Mouse (Mus musculus) adrenal gland, adult 2 months (tissue): Measurements from ENCODE around the gene Olfr311. TPM values are rescaled to one million over a fixed set of nuclear protein-coding genes. Genes with fewer than 3 reads are reported as not detected.
"Not testable (repeated sequence)": the region's sequence is repeated elsewhere in the genome, so short reads cannot be mapped to it uniquely, and the experiment has no call there.

Experiments
- DNase-seq: peaks from one replicate; pipeline ENCODE4 v3.0.0; 2021
- long read RNA-seq: library from polyadenylated mRNA; stranded (forward); transcript quantifications from one replicate; pipeline ENCODE4 v2.0.0, GENCODE M21; 2021
- polyA plus RNA-seq: library from polyadenylated mRNA; depleted of rRNA; stranded (reverse); fragments of >200 nt; gene quantifications from 2 replicates; pipeline ENCODE4 v1.2.3, GENCODE M21; 2012; rRNA removed
- total RNA-seq, 2 experiments: library from RNA; stranded (reverse); gene quantifications; 2 replicates each; pipeline ENCODE4 v1.2.3; 2021

Olfr311 gene
- total RNA-seq, result not detected
- polyA plus RNA-seq, result not detected in 2 replicates
- long read RNA-seq, result 0 reads

DNA sequence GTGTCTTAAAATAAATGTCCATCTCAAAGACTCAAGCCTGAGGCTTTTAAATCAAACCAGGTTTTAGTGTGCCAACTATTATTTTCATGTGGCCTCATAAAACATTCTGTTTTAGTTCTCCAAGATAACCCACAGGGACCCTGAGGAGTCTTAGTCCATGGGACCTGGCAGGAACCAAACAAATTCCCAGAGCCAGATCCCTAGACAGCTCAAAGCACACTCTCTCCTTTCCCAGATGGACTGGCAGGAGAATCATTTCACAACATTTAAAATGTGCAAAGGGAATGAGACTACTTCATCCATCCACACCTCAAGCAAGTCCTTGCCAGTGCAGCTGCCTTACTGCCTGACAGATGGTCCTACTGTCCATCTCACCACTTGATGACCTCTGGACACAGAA, at the start of gene Olfr311:
Gene Olfr311, plus strand, starts transcription at position 301 of the 400 bp plus-strand sequence.
- not testable (repeated sequence) for DNase-seq

DNA sequence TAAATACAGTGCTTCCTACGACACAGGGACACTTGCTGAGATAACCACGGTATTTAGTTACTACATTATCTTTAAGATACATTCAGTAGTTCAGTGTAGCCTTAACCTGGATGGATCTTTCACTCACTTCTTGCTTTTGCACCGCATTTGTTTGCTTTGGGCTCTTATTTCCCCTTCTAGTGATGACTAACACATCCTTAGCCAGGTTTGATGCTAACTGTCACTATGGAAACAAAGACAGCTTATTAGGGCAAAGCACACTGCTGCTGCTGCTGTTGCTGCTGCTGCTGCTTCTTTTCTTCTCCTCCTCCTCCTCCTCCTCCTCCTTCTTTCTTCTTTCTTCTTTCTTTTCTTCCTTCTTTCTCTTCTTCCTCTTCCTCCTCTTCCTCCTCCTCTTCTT, 49.5 kb upstream of the Olfr311 start:
- DNase-seq, result no peak

DNA sequence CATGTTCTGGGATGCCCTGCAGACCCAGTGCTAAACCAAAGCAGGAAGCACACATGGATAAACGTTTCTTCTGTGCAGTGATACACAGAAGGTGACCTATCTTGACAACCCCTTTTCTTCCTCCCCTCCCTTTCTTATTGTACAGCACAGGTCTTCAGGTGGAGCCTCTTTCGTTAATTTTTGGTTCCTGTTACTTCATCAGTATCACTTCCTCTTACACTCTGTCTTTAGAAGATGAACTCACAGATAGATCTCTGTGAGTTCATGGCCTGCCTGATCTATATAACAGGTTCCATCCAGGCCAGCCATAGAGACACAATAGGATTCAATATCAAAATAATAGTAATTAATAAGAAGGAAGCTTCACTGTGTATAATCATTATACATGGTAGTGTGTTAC, 49.0 kb upstream of the Olfr311 start:
- no peak for DNase-seq

DNA sequence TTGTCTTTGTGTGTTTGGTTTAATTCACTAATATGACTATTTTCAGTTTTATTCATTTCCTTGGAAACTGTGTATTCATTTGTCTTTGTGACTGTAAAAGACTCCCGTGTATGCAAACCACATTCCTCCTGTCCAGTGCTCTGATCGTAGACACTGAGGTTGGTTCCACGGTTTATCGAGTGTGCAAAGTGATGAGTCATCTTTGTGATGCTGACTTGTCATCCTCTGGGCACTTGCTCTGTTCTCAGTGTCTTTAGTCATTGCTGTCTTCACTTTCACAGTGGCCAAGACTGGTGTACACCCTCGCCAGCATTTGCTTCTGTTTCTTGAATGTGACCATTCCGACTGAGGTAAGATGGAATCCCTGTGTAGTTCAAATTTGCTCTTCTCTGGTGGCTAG, 48.4 kb upstream of the Olfr311 start:
- DNase-seq, result no peak

DNA sequence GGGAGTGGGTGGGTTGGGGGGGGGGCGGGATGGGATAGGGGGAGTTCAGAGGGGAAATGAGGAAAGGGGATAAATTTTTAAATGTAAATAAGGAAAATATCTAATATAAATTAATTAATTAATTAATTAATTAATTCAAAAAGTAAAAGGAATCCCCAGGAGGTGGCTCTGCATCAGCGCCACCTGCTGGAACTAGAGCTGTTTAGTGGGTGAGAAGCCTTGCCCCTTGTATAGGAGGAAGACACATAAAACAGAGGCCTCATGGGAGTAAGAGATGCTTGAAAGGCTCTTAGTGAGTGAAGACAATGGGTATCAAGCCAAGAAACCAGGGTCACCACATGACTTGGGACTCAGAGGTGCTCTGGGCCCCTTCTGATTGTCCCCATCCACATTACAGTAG, 43.2 kb upstream of the Olfr311 start:
- no peak for DNase-seq

DNA sequence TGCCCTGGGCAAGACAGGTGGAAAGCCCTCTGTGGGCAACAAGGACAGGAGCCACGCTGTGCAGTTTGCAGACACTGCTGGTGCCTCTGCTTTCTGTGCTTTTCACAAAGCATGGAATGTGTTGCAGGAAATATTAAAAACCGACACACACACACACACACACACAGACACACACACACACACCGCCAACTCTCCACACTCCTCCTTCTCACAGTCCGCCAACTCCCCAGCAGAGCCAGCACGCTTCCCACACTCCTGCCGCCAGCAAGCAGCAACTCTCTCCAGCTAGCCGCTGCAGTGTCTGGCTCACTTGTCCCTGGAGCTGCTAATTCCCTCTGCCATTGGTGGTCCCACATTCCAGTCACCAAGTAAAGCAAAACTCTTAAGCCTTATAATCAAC, 42.2 kb upstream of the Olfr311 start:
- DNase-seq, result no peak

DNA sequence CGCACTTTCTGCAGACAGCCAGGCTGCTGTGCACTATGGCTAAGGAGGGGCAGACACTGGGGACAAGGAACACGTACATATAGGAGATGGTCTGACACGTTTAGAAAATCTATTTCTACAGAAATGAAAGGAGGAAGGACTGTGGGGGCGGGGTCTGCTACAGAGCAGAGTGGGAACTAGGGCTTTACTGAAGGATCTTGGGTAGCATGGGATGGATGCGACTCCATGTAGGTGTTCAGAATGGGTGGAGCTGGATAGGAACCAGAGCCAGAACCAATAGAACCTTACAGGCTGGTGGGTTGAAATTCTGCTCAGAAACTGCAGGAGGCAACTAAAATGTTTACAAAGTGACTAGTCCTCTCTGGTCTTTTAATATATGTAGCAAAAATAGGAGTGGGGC, 39.3 kb upstream of the Olfr311 start:
- no peak for DNase-seq

DNA sequence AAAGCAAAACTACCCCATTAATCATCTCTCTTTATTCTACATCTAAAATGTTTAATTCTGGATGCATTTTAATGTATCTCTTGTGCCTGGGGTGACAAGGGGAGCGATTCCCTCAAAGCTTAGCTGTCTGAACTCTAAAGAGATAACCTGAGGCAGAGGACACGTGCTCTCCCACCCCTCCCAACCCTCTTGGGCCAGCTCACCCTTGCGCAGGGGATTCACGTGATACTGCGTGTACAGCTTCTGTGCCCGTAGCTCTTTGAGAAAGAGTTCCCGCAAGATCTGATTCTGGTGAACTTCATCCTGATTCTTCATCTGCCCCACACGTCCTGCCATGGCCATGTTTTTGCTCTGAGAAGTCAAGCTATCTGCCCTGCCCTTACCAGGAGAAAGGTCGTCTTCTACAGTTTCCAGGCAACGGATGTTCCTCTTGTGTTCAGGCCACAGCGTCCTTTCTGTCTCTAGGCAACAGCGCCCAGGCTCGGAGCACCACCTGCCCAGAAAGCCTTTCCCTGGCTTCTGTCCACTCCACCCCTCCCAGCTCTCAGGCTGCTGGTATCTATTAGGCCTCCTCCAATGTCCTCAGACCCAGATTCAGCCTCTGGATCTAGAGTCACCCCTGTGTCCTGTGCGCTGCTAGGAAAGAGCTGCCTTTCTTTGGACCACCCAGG, 37.4 kb upstream of the Olfr311 start, which contains the start of gene Fam183b:
Gene Fam183b, minus strand, starts transcription at position 403 of the 671 bp plus-strand sequence.
- DNase-seq, result peak; percentile 13

DNA sequence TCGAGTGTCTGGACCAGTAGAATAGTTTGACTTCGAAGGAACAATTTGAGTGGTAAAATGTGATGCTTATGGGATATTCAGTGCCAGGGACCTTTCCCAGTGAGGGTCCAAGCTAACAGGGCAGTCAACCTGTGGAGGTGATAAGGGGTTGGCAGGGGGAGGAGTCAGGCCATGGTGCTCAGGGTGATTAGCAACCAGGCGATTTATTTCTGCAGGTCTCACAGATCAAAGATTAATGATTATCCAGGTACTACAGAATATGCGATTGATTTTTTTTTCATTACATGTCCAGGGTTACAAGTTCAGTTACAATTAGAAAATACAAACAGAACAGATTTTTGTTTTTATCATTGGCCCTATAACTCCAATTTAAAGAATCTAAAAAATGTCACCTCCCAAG, 35.2 kb upstream of the Olfr311 start:
- DNase-seq, result no peak

DNA sequence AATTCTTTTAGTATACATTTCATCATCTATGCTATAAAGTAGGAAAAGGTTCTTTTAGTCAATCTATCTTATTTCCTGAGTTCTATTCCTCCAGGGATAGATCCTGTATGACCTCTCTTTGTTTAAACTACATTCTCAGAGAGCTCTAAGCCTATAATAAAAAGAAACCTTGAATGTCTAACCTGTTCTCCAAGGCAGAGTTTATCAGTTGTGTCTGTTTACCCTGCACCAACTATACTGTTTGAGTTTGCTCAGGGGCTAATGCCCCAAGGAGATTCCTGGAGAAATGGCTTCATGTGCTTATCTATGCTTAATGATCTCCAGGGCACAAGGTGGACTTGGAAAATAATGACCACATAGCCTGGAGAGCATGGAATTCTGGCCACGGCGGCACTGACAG, 34.7 kb upstream of the Olfr311 start:
- DNase-seq, result no peak

DNA sequence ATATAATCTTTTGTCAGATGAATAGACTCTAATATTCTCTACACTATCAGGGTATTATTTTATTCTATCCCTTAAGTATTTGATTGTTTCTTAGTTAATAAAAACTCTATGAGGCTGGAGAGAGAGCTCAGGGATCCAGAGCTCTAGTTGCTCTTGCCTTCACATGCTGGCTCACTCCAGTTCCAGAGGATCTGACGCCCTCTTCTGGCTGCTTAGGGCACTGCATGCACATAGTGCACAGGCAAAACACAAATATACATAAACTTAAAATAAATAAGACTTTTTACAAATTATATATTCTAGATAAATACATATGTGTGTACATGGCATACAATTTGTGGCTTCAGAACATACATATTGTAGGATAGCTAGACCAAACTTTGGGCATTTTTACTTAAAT, 27.1 kb upstream of the Olfr311 start:
- DNase-seq, result no peak

DNA sequence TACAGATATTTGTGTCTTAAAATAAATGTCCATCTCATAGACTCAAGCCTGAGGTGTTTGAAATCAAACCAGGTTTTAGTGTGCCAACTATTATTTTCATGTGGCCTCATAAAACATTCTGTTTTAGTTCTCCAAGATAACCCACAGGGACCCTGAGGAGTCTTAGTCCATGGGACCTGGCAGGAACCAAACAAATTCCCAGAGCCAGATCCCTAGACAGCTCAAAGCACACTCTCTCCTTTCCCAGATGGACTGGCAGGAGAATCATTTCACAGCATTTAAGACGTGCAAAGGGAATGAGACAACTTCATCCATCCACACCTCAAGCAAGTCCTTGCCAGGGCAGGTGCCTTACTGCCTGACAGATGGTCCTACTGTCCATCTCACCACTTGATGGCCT, 24.4 kb upstream of the Olfr311 start, which contains the start of gene Olfr313:
Gene Olfr313, plus strand, starts transcription at position 301 of the 400 bp plus-strand sequence.
- DNase-seq, result not testable (repeated sequence)

DNA sequence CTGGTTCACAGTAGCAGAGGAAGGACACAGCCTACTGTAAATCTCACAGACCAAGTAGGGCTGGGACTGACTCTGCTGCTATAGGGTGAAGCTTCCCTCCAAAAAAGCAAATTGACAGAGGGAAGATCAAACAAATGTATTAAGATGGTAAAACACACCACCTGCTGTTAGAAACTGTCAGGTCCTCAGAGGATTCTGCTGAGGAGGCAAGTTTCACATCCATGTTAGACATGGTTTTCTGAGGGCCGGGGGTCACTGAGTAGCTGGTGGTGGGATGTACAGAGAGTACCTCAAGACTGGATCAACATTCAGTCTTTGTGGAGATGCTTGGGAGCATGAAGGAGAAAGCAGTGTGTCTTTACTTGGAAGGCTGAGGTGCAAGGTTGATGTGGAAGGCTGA, 23.4 kb upstream of the Olfr311 start:
- no peak for DNase-seq

DNA sequence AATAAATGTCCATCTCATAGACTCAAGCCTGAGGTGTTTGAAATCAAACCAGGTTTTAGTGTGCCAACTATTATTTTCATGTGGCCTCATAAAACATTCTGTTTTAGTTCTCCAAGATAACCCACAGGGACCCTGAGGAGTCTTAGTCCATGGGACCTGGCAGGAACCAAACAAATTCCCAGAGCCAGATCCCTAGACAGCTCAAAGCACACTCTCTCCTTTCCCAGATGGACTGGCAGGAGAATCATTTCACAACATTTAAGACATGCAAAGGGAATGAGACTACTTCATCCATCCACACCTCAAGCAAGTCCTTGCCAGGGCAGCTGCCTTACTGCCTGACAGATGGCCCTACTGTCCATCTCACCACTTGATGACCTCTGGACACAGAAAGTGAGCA, 10.1 kb upstream of the Olfr311 start, which contains the start of gene Olfr312:
Gene Olfr312, plus strand, starts transcription at position 301 of the 400 bp plus-strand sequence.
- DNase-seq, result not testable (repeated sequence)

DNA sequence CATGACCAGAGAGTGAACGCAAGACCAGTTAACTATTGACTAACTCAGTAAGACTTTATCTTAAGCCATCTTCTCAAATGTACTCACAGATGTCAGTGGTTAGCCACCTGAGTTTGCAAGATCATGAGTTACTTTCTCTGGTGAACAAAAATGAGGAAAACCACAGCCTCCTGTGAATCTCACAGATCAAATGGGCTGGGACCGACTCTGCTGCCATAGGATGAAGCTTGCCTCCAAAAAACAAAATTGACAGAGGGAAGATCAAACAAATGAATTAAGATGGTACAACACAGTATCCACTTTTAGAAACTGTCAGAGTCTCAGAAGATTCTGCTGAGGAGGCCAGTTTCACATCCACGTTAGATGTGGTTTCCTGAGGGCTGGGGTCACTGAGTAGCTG, 9.3 kb upstream of the Olfr311 start:
- DNase-seq, result no peak

DNA sequence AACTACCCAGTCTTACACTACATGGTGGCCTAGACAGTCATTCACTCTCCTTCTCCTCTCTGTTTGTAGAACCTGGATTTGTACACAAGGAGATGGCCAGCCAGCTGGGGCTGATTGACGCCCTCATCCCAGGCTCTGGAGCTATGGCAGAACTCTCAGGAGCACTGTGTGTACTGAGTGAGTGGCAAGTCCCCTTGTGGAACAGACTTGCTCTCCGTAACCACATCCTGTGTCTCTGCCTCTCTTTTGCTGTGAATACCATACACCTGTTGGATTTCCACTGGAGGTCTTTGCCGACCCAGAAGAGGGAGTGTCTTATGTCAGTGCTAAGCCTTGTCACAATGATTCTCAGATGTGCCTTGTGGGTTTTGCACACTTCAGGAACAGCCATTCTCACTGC, 6.5 kb upstream of the Olfr311 start:
- not testable (repeated sequence) for DNase-seq

DNA sequence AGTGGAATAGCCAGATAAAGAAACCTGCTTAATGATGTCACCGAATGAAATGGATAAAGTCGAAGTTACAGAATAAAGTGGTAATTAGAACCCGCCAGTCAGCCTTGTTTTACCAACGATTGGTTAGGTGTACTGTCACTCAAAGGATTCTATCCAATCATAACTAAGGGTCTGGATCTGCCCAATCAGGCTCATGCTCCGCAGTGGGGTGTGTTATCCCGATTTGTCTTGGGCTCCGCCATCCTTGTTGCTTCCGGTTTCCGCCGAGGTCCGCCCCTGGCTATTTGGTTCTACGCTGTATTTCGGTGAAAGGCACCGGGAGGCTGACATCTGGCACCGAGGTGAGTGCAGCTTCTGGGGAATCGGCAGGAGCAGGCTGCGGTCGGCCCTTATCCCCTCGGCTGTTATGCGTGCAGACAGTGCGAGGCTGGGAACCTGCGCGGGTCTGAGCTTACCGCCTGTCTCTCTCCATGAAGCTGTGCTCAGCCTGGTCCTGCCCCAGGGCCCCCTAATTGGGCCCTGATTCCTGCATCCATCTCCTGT, 7.9 kb downstream of the Olfr311 start, which contains the start of gene Gm12258:
Gene Gm12258, plus strand, starts transcription at position 240 of the 543 bp plus-strand sequence.
- DNase-seq, result peak; percentile 92

DNA sequence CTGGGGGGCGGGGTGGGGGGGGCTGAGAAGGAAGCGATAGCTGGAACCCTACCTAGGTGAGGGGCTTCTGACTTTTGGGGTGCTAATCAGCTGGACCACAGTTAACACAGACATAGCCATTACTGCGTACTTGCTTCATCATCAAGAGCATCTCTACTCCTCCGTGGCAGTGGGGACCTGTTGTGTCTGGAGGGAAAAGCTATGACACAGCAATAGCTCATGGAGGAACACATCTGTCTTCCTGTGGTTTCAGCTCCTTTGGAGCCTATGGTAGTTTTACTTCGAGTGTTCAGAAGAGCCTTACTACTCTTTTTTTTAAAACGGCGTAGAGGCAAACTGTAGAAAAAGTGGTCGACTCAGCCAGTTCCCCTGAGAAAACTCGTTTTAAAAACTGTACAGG, 8.6 kb downstream of the Olfr311 start:
- no peak for DNase-seq

DNA sequence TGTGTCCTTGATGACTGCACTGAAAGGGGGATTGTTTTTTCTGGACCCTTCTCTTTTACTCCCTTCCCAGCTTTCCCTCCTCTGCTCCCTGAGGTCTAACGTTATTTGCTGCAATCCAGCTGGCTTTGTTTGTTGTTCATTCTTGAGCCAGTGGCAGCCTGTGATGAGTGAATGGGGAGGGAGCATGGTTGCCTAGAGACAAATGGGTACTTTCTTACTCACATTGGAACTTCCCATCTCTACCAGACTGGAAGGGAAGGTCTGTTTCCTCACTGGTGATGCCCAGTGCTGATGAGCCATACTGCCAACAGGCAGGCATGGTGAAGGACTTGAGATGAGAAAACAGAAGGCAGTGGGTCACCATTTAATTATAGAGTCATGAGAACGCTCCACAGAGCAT, 10.7 kb downstream of the Olfr311 start:
- DNase-seq, result no peak

DNA sequence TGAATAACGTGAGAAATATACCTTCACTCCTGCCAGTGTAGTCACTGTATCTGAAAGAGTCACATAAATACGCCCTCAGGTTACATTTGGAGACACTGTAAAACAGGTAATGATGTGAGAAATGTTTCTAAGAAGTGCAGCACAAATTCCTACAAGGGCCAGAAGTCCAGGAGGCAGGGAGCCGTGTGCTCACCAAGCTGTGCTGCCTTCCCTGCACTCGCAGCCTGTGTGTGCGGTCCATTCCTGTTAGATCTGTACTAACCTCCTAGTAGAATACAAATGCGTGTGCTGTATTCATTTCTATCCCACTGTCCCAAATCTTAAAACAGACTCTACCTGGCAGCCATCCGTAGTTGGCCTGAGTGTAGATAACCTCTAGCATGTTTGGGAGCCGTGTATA, 21.7 kb downstream of the Olfr311 start:
- DNase-seq, result no peak

DNA sequence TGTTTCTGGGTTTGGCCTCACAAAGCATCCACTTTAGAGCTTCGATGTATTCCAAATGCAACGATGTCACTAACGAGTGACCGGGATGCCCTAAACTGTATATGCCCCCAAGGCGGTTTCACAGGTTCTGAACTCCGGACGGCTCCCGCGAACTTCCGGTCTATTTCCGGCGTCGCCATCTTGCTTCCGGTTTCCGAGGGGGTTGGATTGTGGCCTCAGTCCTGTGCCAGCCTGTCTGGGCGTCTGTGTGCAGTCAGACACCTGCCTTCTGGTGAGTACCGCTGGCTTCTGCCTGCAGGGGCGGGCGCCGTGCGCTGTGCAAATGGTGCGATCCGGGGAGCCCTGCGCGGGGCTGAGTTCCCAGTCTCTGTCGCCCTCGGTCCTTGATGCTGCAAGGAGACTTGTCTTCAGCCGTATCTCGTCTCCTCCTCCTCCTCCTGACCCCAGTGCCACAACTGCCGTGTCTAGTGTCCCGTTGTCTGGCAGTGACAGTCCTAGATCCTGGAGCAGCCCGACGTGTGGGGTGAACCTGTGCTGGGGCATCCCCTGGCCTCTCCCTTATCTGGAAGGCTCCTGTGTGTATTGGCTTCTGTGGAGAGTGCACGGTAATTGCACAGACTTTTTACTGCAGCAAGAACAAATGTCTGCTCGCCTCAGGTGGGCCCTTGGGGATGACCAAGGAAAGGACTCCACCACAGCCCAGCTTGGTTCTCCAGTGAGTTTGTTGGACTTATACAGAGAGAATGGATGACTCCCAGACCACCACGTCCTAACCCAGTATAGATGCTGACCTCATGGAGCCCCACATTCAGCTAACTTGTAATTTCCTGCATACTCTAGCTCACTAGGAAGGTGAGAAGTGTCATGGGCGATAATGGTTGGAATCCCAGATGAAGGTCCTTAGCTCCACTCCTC, 28.2 kb downstream of the Olfr311 start, which contains the start of gene 2810021J22Rik:
Gene 2810021J22Rik, plus strand, starts transcription at position 178 of the 915 bp plus-strand sequence.
- peak; percentile 86 for DNase-seq

DNA sequence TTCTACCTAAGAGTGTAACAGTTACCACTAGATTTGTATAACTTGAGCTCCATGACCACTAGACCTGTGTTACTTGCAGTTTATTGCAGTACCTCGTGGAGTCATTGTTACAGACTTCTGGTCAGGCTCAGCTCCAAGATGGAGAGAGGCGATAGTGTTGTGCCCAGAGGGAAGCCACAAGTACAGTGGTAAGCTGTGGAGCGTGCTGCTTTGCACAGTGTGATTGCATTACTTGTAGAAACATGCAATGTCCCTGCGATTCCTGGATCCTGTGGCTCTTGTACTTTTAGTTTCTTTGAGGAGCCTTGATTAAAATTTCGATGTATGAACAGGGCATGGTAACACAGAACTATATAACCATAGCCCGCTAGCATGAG, 28.9 kb downstream of the Olfr311 start:
- no peak for DNase-seq

DNA sequence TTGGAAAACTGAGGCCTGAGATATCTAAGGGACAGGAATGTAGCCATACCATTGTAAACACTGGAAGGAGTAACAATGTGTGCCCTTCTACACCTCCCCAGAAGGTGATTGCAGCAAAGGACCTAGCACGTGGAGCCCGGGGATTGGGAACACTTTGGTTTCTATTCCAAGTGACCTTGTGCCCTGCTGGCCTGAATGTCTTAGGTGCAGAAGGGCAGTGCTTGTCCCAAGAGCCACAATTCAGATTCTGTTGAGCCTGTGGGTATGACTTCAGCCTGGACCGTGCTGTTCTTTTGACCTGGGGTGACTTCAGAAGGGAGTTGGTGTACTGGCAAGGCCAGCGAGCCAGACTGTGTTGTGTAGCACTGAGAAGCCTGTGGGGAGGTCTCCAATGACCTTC, 31.9 kb downstream of the Olfr311 start:
- DNase-seq, result peak; percentile 31
